Mouse (Mus musculus) midbrain, embryonic 13.5 days (tissue): Measurements from ENCODE around the gene Sorl1. TPM values are rescaled to one million over a fixed set of nuclear protein-coding genes. Genes with fewer than 3 reads are reported as not detected.

ENCODE experiments used
- ATAC-seq: fragments of 200-750 bp; cut with Nextera tagmentation; 2 replicates; pipeline ENCODE4 v1.8.0; 2017; ENCODE audit warnings: mild to moderate bottlenecking, moderate TSS enrichment, moderate library complexity
- H3K27ac ChIP-seq: fragments of 300-500 bp; sonication (generic); 2 replicates; pipeline ENCODE4 v1.5.1; 2015; ENCODE audit warnings: inconsistent platforms, mild to moderate bottlenecking, moderate library complexity
- H3K27me3 ChIP-seq: fragments of 300-500 bp; sonication (generic); 2 replicates; pipeline ENCODE4 v1.6.1; 2015; ENCODE audit warnings: mild to moderate bottlenecking, inconsistent platforms
- H3K36me3 ChIP-seq: fragments of 300-500 bp; sonication (generic); 2 replicates; pipeline ENCODE4 v1.6.1; 2015; ENCODE audit warnings: mild to moderate bottlenecking, inconsistent platforms
- H3K4me1 ChIP-seq: fragments of 300-500 bp; sonication (generic); replicated peaks from 2 replicates; pipeline ENCODE4 v1.6.1; 2015; ENCODE audit warnings: inconsistent platforms
- H3K4me2 ChIP-seq: fragments of 300-500 bp; sonication (generic); replicated peaks from 2 replicates; pipeline ENCODE4 v1.6.1; 2015; ENCODE audit warnings: moderate library complexity, mild to moderate bottlenecking, inconsistent platforms
- H3K4me3 ChIP-seq: fragments of 300-500 bp; sonication (generic); replicated peaks from 2 replicates; pipeline ENCODE4 v1.5.1; 2015; ENCODE audit warnings: mild to moderate bottlenecking, inconsistent platforms
- H3K9ac ChIP-seq: fragments of 300-500 bp; sonication (generic); replicated peaks from 2 replicates; pipeline ENCODE4 v1.6.1; 2015; ENCODE audit warnings: mild to moderate bottlenecking, inconsistent platforms
- H3K9me3 ChIP-seq: fragments of 300-500 bp; sonication (generic); 2 replicates; pipeline ENCODE4 v1.6.1; 2016; ENCODE audit warnings: mild to moderate bottlenecking, inconsistent platforms
- WGBS: fragments of 180-500 bp; shearing (Covaris S2); methylation state at CpG from one replicate; pipeline ENCODE4 v1.1.7; 2015; 5-methylcytosine and 5-hydroxymethylcytosine counted together
- polyA plus RNA-seq: library from polyadenylated mRNA; unstranded; fragments of >200 nt; fragmentation: Nextera tagmentation; extraction: Ambion mirVana; gene quantifications from 2 replicates; pipeline ENCODE4 v1.2.1, GENCODE M21; 2015

Sorl1 gene
- polyA plus RNA-seq, 1 experiment from 2014 or later, result 5.4 TPM

GRCm38 (mm10) chr9:41958282-41958681 lies 165.8 kb downstream of the Sorl1 start:
- no peaks in the 10 kb centered on the region for H3K9me3 ChIP-seq
- WGBS, result 94% methylated on average over 9 of the region's 9 CpGs
- ATAC-seq, result no peak
- H3K36me3 ChIP-seq, result no peaks in the 10 kb centered on the region
- no peak overlapping the region for H3K4me2 ChIP-seq
- H3K4me1 ChIP-seq, result peaks cover 15% of the 10 kb centered on the region
- no peak overlapping the region for H3K9ac ChIP-seq
- H3K27ac ChIP-seq, result no peak overlapping the region
- no peak overlapping the region for H3K4me3 ChIP-seq
- H3K27me3 ChIP-seq, result no peaks in the 10 kb centered on the region

- H3K4me3 ChIP-seq, result peak overlapping the region; percentile 14
- H3K4me2 ChIP-seq, result peak overlapping the region; percentile 70
- peak; percentile 49 for ATAC-seq
Observed at GRCm38 (mm10) chr9:41953486-41953885, 170.6 kb downstream of the Sorl1 start.

GRCm38 (mm10) chr9:41952650-41953204 lies 171.4 kb downstream of the Sorl1 start:
- Histone ChIP-seq H3K27ac (peak overlapping the region; percentile 98), H3K36me3 (no peaks in the 10 kb centered on the region), H3K4me3 (peak overlapping the region; percentile 42; the same call in 1 of the 2 replicates), H3K9me3 (no peaks in the 10 kb centered on the region), H3K4me2 (peak overlapping the region; percentile 70), H3K4me1 (peaks cover 51% of the 10 kb centered on the region), H3K9ac (peak overlapping the region; percentile 78), H3K27me3 (no peaks in the 10 kb centered on the region)
- ATAC-seq, result no peak
- WGBS, result 52% methylated on average over 7 of the region's 7 CpGs

More at GRCm38 (mm10) chr9:41953486-41953885, 170.6 kb downstream of the Sorl1 start:
- H3K9ac ChIP-seq, result peak overlapping the region; percentile 78
- no peaks in the 10 kb centered on the region for H3K27me3 ChIP-seq
- H3K36me3 ChIP-seq, result no peaks in the 10 kb centered on the region
- H3K4me1 ChIP-seq, result peaks cover 51% of the 10 kb centered on the region
- WGBS, result 4% methylated on average over 8 of the region's 8 CpGs
- H3K9me3 ChIP-seq, result no peaks in the 10 kb centered on the region
- H3K27ac ChIP-seq, result peak overlapping the region; percentile 98

- Histone ChIP-seq H3K27me3 (no peaks in the 10 kb centered on the region), H3K4me3 (peak overlapping the region; percentile 42), H3K4me2 (peak overlapping the region; percentile 70), H3K9me3 (no peaks in the 10 kb centered on the region), H3K27ac (peak overlapping the region; percentile 98), H3K36me3 (no peaks in the 10 kb centered on the region), H3K9ac (peak overlapping the region; percentile 78), H3K4me1 (peaks cover 51% of the 10 kb centered on the region)
- ATAC-seq, result peak; percentile 62
- 13% methylated on average over 16 of the region's 16 CpGs for WGBS
Observed at GRCm38 (mm10) chr9:41951472-41952129, 172.5 kb downstream of the Sorl1 start.

- peak overlapping the region; percentile 70 for H3K4me2 ChIP-seq
- peaks cover 51% of the 10 kb centered on the region for H3K4me1 ChIP-seq
- H3K27ac ChIP-seq, result peak overlapping the region; percentile 98
- H3K9ac ChIP-seq, result peak overlapping the region; percentile 78
- no peaks in the 10 kb centered on the region for H3K36me3 ChIP-seq
- no peaks in the 10 kb centered on the region for H3K27me3 ChIP-seq
- H3K9me3 ChIP-seq, result no peaks in the 10 kb centered on the region
- peak overlapping the region; percentile 42 for H3K4me3 ChIP-seq
- ATAC-seq, result peak; percentile 68
- WGBS, result 1% methylated on average over 21 of the region's 21 CpGs
Observed at GRCm38 (mm10) chr9:41950991-41951451, 173.1 kb downstream of the Sorl1 start.

- no peaks in the 10 kb centered on the region for H3K36me3 ChIP-seq
- peak; percentile 81 for ATAC-seq
- peak overlapping the region; percentile 98 for H3K27ac ChIP-seq
- H3K9ac ChIP-seq, result peak overlapping the region; percentile 78
- 2% methylated on average over 34 of the region's 34 CpGs for WGBS
- H3K9me3 ChIP-seq, result no peaks in the 10 kb centered on the region
- peak overlapping the region; percentile 42 for H3K4me3 ChIP-seq
- H3K4me2 ChIP-seq, result peak overlapping the region; percentile 70
- peaks cover 51% of the 10 kb centered on the region for H3K4me1 ChIP-seq
- no peaks in the 10 kb centered on the region for H3K27me3 ChIP-seq
Observed at GRCm38 (mm10) chr9:41950109-41950990, 173.7 kb downstream of the Sorl1 start.

- WGBS, result 69% methylated on average over 5 of the region's 5 CpGs
- peak overlapping the region; percentile 70 for H3K4me2 ChIP-seq
- H3K4me1 ChIP-seq, result peaks cover 51% of the 10 kb centered on the region
Observed at GRCm38 (mm10) chr9:41949476-41949875, 174.6 kb downstream of the Sorl1 start.

GRCm38 (mm10) chr9:41944964-41945363 lies 179.1 kb downstream of the Sorl1 start:
- peaks cover 17% of the 10 kb centered on the region for H3K4me1 ChIP-seq
- H3K36me3 ChIP-seq, result no peaks in the 10 kb centered on the region
- H3K27me3 ChIP-seq, result no peaks in the 10 kb centered on the region
- no peak overlapping the region for H3K27ac ChIP-seq
- H3K9ac ChIP-seq, result no peak overlapping the region
- H3K4me3 ChIP-seq, result no peak overlapping the region
- 94% methylated on average over 7 of the region's 7 CpGs for WGBS
- no peak overlapping the region for H3K4me2 ChIP-seq
- H3K9me3 ChIP-seq, result no peaks in the 10 kb centered on the region
- ATAC-seq, result no peak

More at GRCm38 (mm10) chr9:41949476-41949875, 174.6 kb downstream of the Sorl1 start:
- no peak for ATAC-seq
- Histone ChIP-seq H3K36me3 (no peaks in the 10 kb centered on the region), H3K27ac (peak overlapping the region; percentile 98), H3K4me3 (peak overlapping the region; percentile 42; the same call in 1 of the 2 replicates), H3K27me3 (no peaks in the 10 kb centered on the region), H3K9ac (peak overlapping the region; percentile 78), H3K9me3 (no peaks in the 10 kb centered on the region)

GRCm38 (mm10) chr9:41942970-41943635 lies 181.0 kb downstream of the Sorl1 start:
- no peaks in the 10 kb centered on the region for H3K36me3 ChIP-seq
- H3K9ac ChIP-seq, result no peak overlapping the region
- H3K9me3 ChIP-seq, result no peaks in the 10 kb centered on the region
- H3K27me3 ChIP-seq, result no peaks in the 10 kb centered on the region
- 0 out of 2 replicates have a peak, but pooled peaks have one; percentile 17 for ATAC-seq
- peaks cover 23% of the 10 kb centered on the region for H3K4me1 ChIP-seq
- H3K4me2 ChIP-seq, result no peak overlapping the region
- no peak overlapping the region for H3K4me3 ChIP-seq
- H3K27ac ChIP-seq, result peak overlapping the region; percentile 5; the same call in 1 of the 2 replicates
- WGBS, result 59% methylated on average over 4 of the region's 4 CpGs

GRCm38 (mm10) chr9:41940311-41940853 lies 183.7 kb downstream of the Sorl1 start:
- Histone ChIP-seq H3K9ac (no peak overlapping the region), H3K36me3 (no peaks in the 10 kb centered on the region), H3K27ac (no peak overlapping the region), H3K9me3 (no peaks in the 10 kb centered on the region), H3K4me1 (peaks cover 42% of the 10 kb centered on the region), H3K4me3 (no peak overlapping the region), H3K27me3 (no peaks in the 10 kb centered on the region), H3K4me2 (no peak overlapping the region)
- WGBS, result 92% methylated on average over 10 of the region's 10 CpGs
- ATAC-seq, result no peak

- H3K4me2 ChIP-seq, result no peak overlapping the region
- H3K9ac ChIP-seq, result 0 out of 2 replicates have a peak overlapping the region, but pooled peaks have one; percentile 32
- H3K27ac ChIP-seq, result peak overlapping the region; percentile 90
- WGBS, result 39% methylated on average over 8 of the region's 8 CpGs
- H3K9me3 ChIP-seq, result no peaks in the 10 kb centered on the region
- no peak overlapping the region for H3K4me3 ChIP-seq
- no peak for ATAC-seq
- no peaks in the 10 kb centered on the region for H3K27me3 ChIP-seq
- H3K4me1 ChIP-seq, result peaks cover 53% of the 10 kb centered on the region
- H3K36me3 ChIP-seq, result no peaks in the 10 kb centered on the region
Observed at GRCm38 (mm10) chr9:41938449-41938848, 185.6 kb downstream of the Sorl1 start.
